Mouse (Mus musculus) MEL (cell line): ENCODE measurements at regions not wholly inside any gene's neighbourhood (a gene's known extent, or its start where the extent isn't known, plus 50 kb on each side); places are given as distances from the start of the nearest gene placed in this dataset.

Experiments used
- DNase-seq: peaks from one replicate; pipeline ENCODE4 v3.0.0; 2011; ENCODE audit warnings: low read depth, low spot score
- H3K27ac ChIP-seq: 2 replicates; pipeline ENCODE4 v1.5.1; 2012; ENCODE audit warnings: low read depth, mild to moderate bottlenecking, control low read depth, low read length, moderate library complexity; ENCODE audit not compliant: control insufficient read depth
- H3K27me3 ChIP-seq, 2 experiments: fragments of 150-350 bp in 1 of 2; sonication (generic) in 1 of 2; 2 replicates each; pipeline ENCODE4 v1.6.1; 2012; ENCODE audit warnings: low read length in 2 of 2, mild to moderate bottlenecking in 2 of 2, improper control_type of control experiment in 1 of 2, moderate library complexity in 1 of 2; ENCODE audit not compliant: insufficient read depth in 2 of 2, control insufficient read depth in 1 of 2
- H3K36me3 ChIP-seq, 2 experiments: 2 replicates each; pipeline ENCODE4 v1.6.1; 2012 to 2014; ENCODE audit warnings: low read length in 2 of 2, improper control_type of control experiment in 1 of 2, inconsistent platforms in 1 of 2, mild to moderate bottlenecking in 1 of 2; ENCODE audit not compliant: insufficient read depth in 2 of 2, control insufficient read depth in 1 of 2
- H3K4me1 ChIP-seq, 2 experiments: fragments of 150-350 bp in 1 of 2; sonication (generic) in 1 of 2; 2 replicates each; pipeline ENCODE4 v1.6.1; 2012; ENCODE audit warnings: low read length in 2 of 2, improper control_type of control experiment in 1 of 2, mild to moderate bottlenecking in 1 of 2; ENCODE audit not compliant: insufficient read depth in 2 of 2, control insufficient read depth in 1 of 2
- H3K4me3 ChIP-seq, 2 experiments: fragments of 150-350 bp in 1 of 2; sonication (generic) in 1 of 2; 2 replicates each; pipeline ENCODE4 v1.5.1; 2012; ENCODE audit warnings: low read depth in 2 of 2, low read length in 2 of 2, mild to moderate bottlenecking in 2 of 2, moderate library complexity in 2 of 2, control low read depth in 1 of 2, improper control_type of control experiment in 1 of 2; ENCODE audit not compliant: control insufficient read depth in 1 of 2, insufficient read depth in 1 of 2
- H3K79me2 ChIP-seq: 2 replicates; pipeline ENCODE4 v1.6.1; 2012; ENCODE audit warnings: mild to moderate bottlenecking, low read length, moderate library complexity; ENCODE audit not compliant: control insufficient read depth, poor library complexity, insufficient read depth
- H3K9ac ChIP-seq: 2 replicates; pipeline ENCODE4 v1.6.1; 2012; ENCODE audit warnings: low read depth, mild to moderate bottlenecking, control low read depth, low read length, moderate library complexity; ENCODE audit not compliant: control insufficient read depth, poor library complexity, severe bottlenecking
- H3K9me3 ChIP-seq: fragments of 150-350 bp; sonication (generic); replicated peaks from 2 replicates; pipeline ENCODE4 v1.6.1; 2012; ENCODE audit warnings: mild to moderate bottlenecking, low read length, improper control_type of control experiment, moderate library complexity; ENCODE audit not compliant: insufficient read depth
- CHD2 ChIP-seq: IDR thresholded peaks from 2 replicates; pipeline ENCODE4 v1.6.1; 2011; ENCODE audit warnings: low read length, improper control_type of control experiment
- CTCF ChIP-seq, 3 experiments: IDR thresholded peaks in 2 of 3; conservative IDR thresholded peaks in 1 of 3; 2 replicates each; pipeline ENCODE4 v1.5.1; 2011 to 2012; ENCODE audit warnings: low read length in 3 of 3, low read depth in 2 of 3, mild to moderate bottlenecking in 2 of 3, improper control_type of control experiment in 1 of 3, inconsistent platforms in 1 of 3, mixed read lengths in 1 of 3, moderate library complexity in 1 of 3; ENCODE audit not compliant: control insufficient read depth in 1 of 3, insufficient read depth in 1 of 3, poor library complexity in 1 of 3, severe bottlenecking in 1 of 3
- E2F4 ChIP-seq: IDR thresholded peaks from 2 replicates; pipeline ENCODE4 v1.6.1; 2011; ENCODE audit warnings: low read depth, low read length, improper control_type of control experiment, borderline replicate concordance
- EP300 ChIP-seq, 2 experiments: IDR thresholded peaks; 2 replicates each; pipeline ENCODE4 v1.6.1; 2011; ENCODE audit warnings: improper control_type of control experiment in 2 of 2, low read length in 2 of 2, low read depth in 1 of 2, mild to moderate bottlenecking in 1 of 2
- GABPA ChIP-seq: IDR thresholded peaks from 2 replicates; pipeline ENCODE4 v1.6.1; 2012; ENCODE audit warnings: low read depth, mild to moderate bottlenecking, inconsistent platforms, low read length, improper control_type of control experiment, moderate library complexity
- GATA1 ChIP-seq: IDR thresholded peaks from 2 replicates; pipeline ENCODE4 v1.6.1; 2011; ENCODE audit warnings: low read depth, low read length, improper control_type of control experiment
- MEF2A ChIP-seq: IDR thresholded peaks from 2 replicates; pipeline ENCODE4 v1.6.1; 2014; ENCODE audit warnings: low read depth, mild to moderate bottlenecking, inconsistent platforms, low read length, improper control_type of control experiment; ENCODE audit not compliant: poor library complexity, insufficient replicate concordance, severe bottlenecking; ENCODE audit errors: extremely low read depth
- MXI1 ChIP-seq: IDR thresholded peaks from 2 replicates; pipeline ENCODE4 v1.6.1; 2011; ENCODE audit warnings: mild to moderate bottlenecking, low read depth, low read length, improper control_type of control experiment
- MYB ChIP-seq: IDR thresholded peaks from 2 replicates; pipeline ENCODE4 v1.6.1; 2011; ENCODE audit warnings: mild to moderate bottlenecking, low read depth, low read length, improper control_type of control experiment
- NELFE ChIP-seq: IDR thresholded peaks from 2 replicates; pipeline ENCODE4 v1.6.1; 2011; ENCODE audit warnings: low read depth, low read length, improper control_type of control experiment
- NRF1 ChIP-seq: IDR thresholded peaks from 2 replicates; pipeline ENCODE4 v1.6.1; 2014; ENCODE audit warnings: low read depth, mild to moderate bottlenecking, inconsistent platforms, low read length, improper control_type of control experiment, moderate library complexity; ENCODE audit not compliant: poor library complexity, insufficient read depth, severe bottlenecking
- RAD21 ChIP-seq: IDR thresholded peaks from 2 replicates; pipeline ENCODE4 v1.6.1; 2011; ENCODE audit warnings: mild to moderate bottlenecking, low read depth, low read length, improper control_type of control experiment
- RCOR1 ChIP-seq: IDR thresholded peaks from 2 replicates; pipeline ENCODE4 v1.6.1; 2012; ENCODE audit warnings: low read depth, mild to moderate bottlenecking, inconsistent platforms, low read length, improper control_type of control experiment
- SMC3 ChIP-seq: IDR thresholded peaks from 2 replicates; pipeline ENCODE4 v1.6.1; 2011; ENCODE audit warnings: low read depth, low read length, improper control_type of control experiment
- TAL1 ChIP-seq: IDR thresholded peaks from 2 replicates; pipeline ENCODE4 v1.6.1; 2012; ENCODE audit warnings: mild to moderate bottlenecking, inconsistent platforms, low read length, moderate library complexity, mixed read lengths
- UBTF ChIP-seq: IDR thresholded peaks from 2 replicates; pipeline ENCODE4 v1.6.1; 2012; ENCODE audit warnings: low read depth, mild to moderate bottlenecking, inconsistent platforms, low read length, improper control_type of control experiment, moderate library complexity, borderline replicate concordance; ENCODE audit not compliant: insufficient read depth
- USF1 ChIP-seq: IDR thresholded peaks from 2 replicates; pipeline ENCODE4 v1.6.1; 2014; ENCODE audit warnings: low read depth, mild to moderate bottlenecking, inconsistent platforms, low read length, improper control_type of control experiment, moderate library complexity
- USF2 ChIP-seq, 2 experiments: IDR thresholded peaks; 2 replicates each; pipeline ENCODE4 v1.6.1; 2011 to 2012; ENCODE audit warnings: improper control_type of control experiment in 2 of 2, low read length in 2 of 2, borderline replicate concordance in 1 of 2, inconsistent platforms in 1 of 2, low read depth in 1 of 2, mild to moderate bottlenecking in 1 of 2; ENCODE audit not compliant: insufficient read depth in 1 of 2
- ZMIZ1 ChIP-seq: IDR thresholded peaks from 2 replicates; pipeline ENCODE4 v1.6.1; 2012; ENCODE audit warnings: low read depth, mild to moderate bottlenecking, inconsistent platforms, low read length, improper control_type of control experiment, moderate library complexity
- ZNF384 ChIP-seq: IDR thresholded peaks from 2 replicates; pipeline ENCODE4 v1.6.1; 2012; ENCODE audit warnings: low read depth, mild to moderate bottlenecking, inconsistent platforms, low read length, improper control_type of control experiment

- no peak overlapping the region for H3K9ac ChIP-seq
- H3K9me3 ChIP-seq, result no peaks in the 10 kb centered on the region
- no peaks in the 10 kb centered on the region for H3K27me3 ChIP-seq
- no peak overlapping the region for H3K4me3 ChIP-seq
- TF ChIP-seq USF2 (IDR thresholded peaks at IDR 0.05; ENCODE audit: borderline replicate concordance in 1 of 2, insufficient read depth in 1 of 2, low read depth in 1 of 2, low read length in 2 of 2), result no peak
- TF ChIP-seq MXI1, result no peak
- no peak for TF ChIP-seq SMC3
- no peak for TF ChIP-seq ZNF384
- TF ChIP-seq CHD2, result no peak
- TF ChIP-seq EP300 (IDR thresholded peaks at IDR 0.05; ENCODE audit: low read depth in 1 of 2, low read length in 2 of 2), result no peak
- TF ChIP-seq GABPA, result no peak
- DNase-seq, result no peak
- H3K4me1 ChIP-seq, result no peaks in the 10 kb centered on the region
- H3K27ac ChIP-seq, result no peak overlapping the region
- H3K79me2 ChIP-seq, result no peaks in the 10 kb centered on the region
- H3K36me3 ChIP-seq, result no peaks in the 10 kb centered on the region
These were observed 93.0 kb downstream of the Matn1 start for GRCm38 (mm10) chr4:131037179-131037578.

DNA sequence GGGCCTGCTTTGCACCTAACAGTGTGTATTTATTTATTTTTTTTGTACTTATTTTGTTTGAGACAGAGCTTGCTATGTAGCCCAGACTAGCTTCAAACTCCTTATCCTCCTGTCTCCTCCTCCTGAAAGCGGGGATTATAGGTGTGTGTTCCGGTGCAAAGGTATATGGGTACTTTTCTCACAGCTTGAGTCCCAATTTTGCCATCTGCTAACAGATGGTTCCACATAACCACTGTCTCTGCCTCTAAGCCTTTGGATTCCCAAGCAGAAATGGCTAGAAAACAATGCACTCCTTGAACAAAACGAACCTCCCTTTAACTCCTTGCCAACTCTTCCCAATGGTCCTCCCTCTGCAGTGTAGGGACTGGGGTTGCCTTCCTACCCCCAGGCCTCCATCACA is 95.5 kb downstream of the Matn1 start:
- Histone ChIP-seq H3K27me3 (no peaks in the 10 kb centered on the region), H3K9me3 (no peaks in the 10 kb centered on the region), H3K4me1 (no peaks in the 10 kb centered on the region), H3K9ac (no peak overlapping the region), H3K36me3 (no peaks in the 10 kb centered on the region), H3K27ac (no peak overlapping the region), H3K79me2 (no peaks in the 10 kb centered on the region), H3K4me3 (no peak overlapping the region)
- no peak for DNase-seq
- TF ChIP-seq ZMIZ1 (no peak), NRF1 (no peak), USF1 (no peak), TAL1 (no peak), RCOR1 (no peak), RAD21 (no peak), E2F4 (no peak), USF2 (IDR thresholded peaks at IDR 0.05; ENCODE audit: borderline replicate concordance in 1 of 2, insufficient read depth in 1 of 2, low read depth in 1 of 2, low read length in 2 of 2) (no peak), NELFE (no peak), ZNF384 (no peak), UBTF (no peak), SMC3 (no peak), MYB (no peak), MEF2A (no peak), CTCF (IDR thresholded peaks at IDR 0.05 in 2 of 3, conservative IDR thresholded peaks at IDR 0.05 in 1 of 3; ENCODE audit: control insufficient read depth in 1 of 3, insufficient read depth in 1 of 3, low read depth in 2 of 3, low read length in 3 of 3, poor library complexity in 1 of 3, severe bottlenecking in 1 of 3) (no peak), GATA1 (no peak)
